Mouse (Mus musculus): ENCODE results near the gene Irf2bp1.

GRCm38 (mm10) chr7:19003902-19004630 lies at the start of gene Irf2bp1:
- no peak for TF ChIP-seq TCF12 (IDR thresholded peaks at IDR 0.05; ENCODE audit: insufficient read depth, poor library complexity, severe bottlenecking)
- TF ChIP-seq CEBPB (IDR thresholded peaks at IDR 0.05; ENCODE audit: insufficient read depth, poor library complexity, severe bottlenecking), result 0 out of 2 replicates have a peak, but pooled peaks have one; percentile 23
- no peak for TF ChIP-seq REST (IDR thresholded peaks at IDR 0.05; ENCODE audit: insufficient read depth, insufficient read length)
- peak; percentile 85 for TF ChIP-seq POLR2A (IDR thresholded peaks at IDR 0.05; ENCODE audit: insufficient read length, low read depth)
